Mouse (Mus musculus): ENCODE data around the gene Cpne7.

GRCm38 (mm10) chr8:123155177-123155576 lies 38.0 kb downstream of the Cpne7 start:
- TF ChIP-seq POLR2A (IDR thresholded peaks at IDR 0.05; ENCODE audit: insufficient read length, low read depth): no peak
- TF ChIP-seq CEBPB (IDR thresholded peaks at IDR 0.05; ENCODE audit: insufficient read depth, poor library complexity, severe bottlenecking): no peak
- no peak for TF ChIP-seq USF1 (IDR thresholded peaks at IDR 0.05; ENCODE audit: low read depth)
